Mouse (Mus musculus) hindbrain, embryonic 13.5 days (tissue): ENCODE measurements around the gene Usp7. TPM values are rescaled to one million over a fixed set of nuclear protein-coding genes. Genes with fewer than 3 reads are reported as not detected.
A peak's percentile ranks its signal among the peaks of the same experiment; 100 is the strongest.

Experiments used
- ATAC-seq: fragments of 200-750 bp; cut with Nextera tagmentation; 2 replicates; pipeline ENCODE4 v1.8.0; 2017; ENCODE audit warnings: moderate TSS enrichment; ENCODE audit not compliant: low FRiP score
- H3K27ac ChIP-seq: fragments of 300-500 bp; sonication (generic); 2 replicates; pipeline ENCODE4 v1.5.1; 2015; ENCODE audit warnings: inconsistent platforms, mild to moderate bottlenecking, moderate library complexity
- H3K27me3 ChIP-seq: fragments of 300-500 bp; sonication (generic); 2 replicates; pipeline ENCODE4 v1.6.1; 2015; ENCODE audit warnings: mild to moderate bottlenecking, inconsistent platforms
- H3K36me3 ChIP-seq: fragments of 300-500 bp; sonication (generic); 2 replicates; pipeline ENCODE4 v1.6.1; 2015; ENCODE audit warnings: mild to moderate bottlenecking, inconsistent platforms
- H3K4me1 ChIP-seq: fragments of 300-500 bp; sonication (generic); replicated peaks from 2 replicates; pipeline ENCODE4 v1.6.1; 2015; ENCODE audit warnings: inconsistent platforms
- H3K4me2 ChIP-seq: fragments of 300-500 bp; sonication (generic); 2 replicates; pipeline ENCODE4 v1.6.1; 2015; ENCODE audit warnings: inconsistent platforms, mild to moderate bottlenecking, moderate library complexity
- H3K4me3 ChIP-seq: fragments of 300-500 bp; sonication (generic); 2 replicates; pipeline ENCODE4 v1.5.1; 2015; ENCODE audit warnings: mild to moderate bottlenecking, inconsistent platforms
- H3K9ac ChIP-seq: fragments of 300-500 bp; sonication (generic); 2 replicates; pipeline ENCODE4 v1.6.1; 2015; ENCODE audit warnings: mild to moderate bottlenecking, inconsistent platforms
- H3K9me3 ChIP-seq: fragments of 300-500 bp; sonication (generic); 2 replicates; pipeline ENCODE4 v1.6.1; 2016; ENCODE audit warnings: inconsistent platforms
- WGBS: fragments of 180-500 bp; shearing (Covaris S2); methylation state at CpG from one replicate; pipeline ENCODE4 v1.1.7; 2015; 5-methylcytosine and 5-hydroxymethylcytosine counted together
- polyA plus RNA-seq: library from polyadenylated mRNA; unstranded; fragments of >200 nt; fragmentation: Nextera tagmentation; extraction: Ambion mirVana; gene quantifications from 2 replicates; pipeline ENCODE4 v1.2.1, GENCODE M21; 2015

The Usp7 gene
- polyA plus RNA-seq, 1 experiment from 2014 or later, result 34.1 TPM

- Histone ChIP-seq H3K36me3 (no peaks in the 10 kb centered on the region), H3K27ac (no peak overlapping the region), H3K27me3 (peaks cover 8% of the 10 kb centered on the region), H3K9me3 (no peaks in the 10 kb centered on the region), H3K4me2 (no peak overlapping the region), H3K4me1 (peaks cover 18% of the 10 kb centered on the region), H3K9ac (no peak overlapping the region), H3K4me3 (no peak overlapping the region)
- WGBS, result 2% methylated on average over 8 of the region's 8 CpGs
- ATAC-seq, result no peak
Measured at GRCm38 (mm10) chr16:8674165-8674564, 117.9 kb downstream of the Usp7 start.

GRCm38 (mm10) chr16:8673343-8673742 is 118.8 kb downstream of the Usp7 start:
- H3K4me1 ChIP-seq, result peaks cover 26% of the 10 kb centered on the region
- no peaks in the 10 kb centered on the region for H3K36me3 ChIP-seq
- H3K9ac ChIP-seq, result no peak overlapping the region
- WGBS, result 69% methylated on average over 6 of the region's 6 CpGs
- H3K9me3 ChIP-seq, result no peaks in the 10 kb centered on the region
- H3K27me3 ChIP-seq, result peaks cover 8% of the 10 kb centered on the region
- no peak overlapping the region for H3K27ac ChIP-seq
- H3K4me3 ChIP-seq, result no peak overlapping the region
- no peak for ATAC-seq
- H3K4me2 ChIP-seq, result no peak overlapping the region

- Histone ChIP-seq H3K36me3 (no peaks in the 10 kb centered on the region), H3K4me3 (no peak overlapping the region), H3K4me1 (peaks cover 31% of the 10 kb centered on the region)
Measured at GRCm38 (mm10) chr16:8672811-8673210, 119.3 kb downstream of the Usp7 start.

DNA sequence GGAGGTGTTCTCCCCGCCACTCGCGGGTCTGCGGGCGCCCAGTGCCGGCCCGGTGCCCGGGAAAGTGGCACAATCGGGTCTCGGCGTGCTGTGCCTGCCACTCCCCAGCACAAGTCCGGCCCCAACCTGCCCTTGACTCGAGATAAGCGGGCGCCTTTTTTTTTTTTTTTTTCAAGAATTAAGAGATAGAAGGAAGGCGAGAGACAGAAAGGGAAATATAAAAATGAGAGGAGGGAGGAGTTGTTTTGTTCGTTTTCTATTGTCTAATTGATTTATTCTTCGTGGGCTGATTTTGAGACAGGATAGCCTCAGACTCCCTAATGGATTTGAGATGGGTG is 119.8 kb downstream of the Usp7 start:
- ATAC-seq, result no peak
- H3K27me3 ChIP-seq, result peaks cover 8% of the 10 kb centered on the region
- no peaks in the 10 kb centered on the region for H3K9me3 ChIP-seq
- H3K4me1 ChIP-seq, result peaks cover 36% of the 10 kb centered on the region
- H3K9ac ChIP-seq, result peak overlapping the region; percentile 89
- WGBS, result under 1% methylated on average over 18 of the region's 18 CpGs
- H3K36me3 ChIP-seq, result no peaks in the 10 kb centered on the region
- peak overlapping the region; percentile 86 for H3K27ac ChIP-seq
- H3K4me3 ChIP-seq, result peak overlapping the region; percentile 87
- H3K4me2 ChIP-seq, result peak overlapping the region; percentile 88

More at GRCm38 (mm10) chr16:8672811-8673210, 119.3 kb downstream of the Usp7 start:
- no peak for ATAC-seq
- Histone ChIP-seq H3K9me3 (no peaks in the 10 kb centered on the region), H3K9ac (no peak overlapping the region), H3K4me2 (peak overlapping the region; percentile 88; the same call in 1 of the 2 replicates), H3K27ac (no peak overlapping the region), H3K27me3 (peaks cover 8% of the 10 kb centered on the region)

- Histone ChIP-seq H3K27me3 (peaks cover 8% of the 10 kb centered on the region), H3K4me3 (peak within 1 kb of the TSS; percentile 87), H3K4me1 (peaks cover 42% of the 10 kb centered on the region), H3K4me2 (peak within 1 kb of the TSS; percentile 88), H3K9ac (peak within 1 kb of the TSS; percentile 89), H3K9me3 (no peaks in the 10 kb centered on the region), H3K36me3 (no peaks in the 10 kb centered on the region), H3K27ac (peak within 1 kb of the TSS; percentile 86)
- under 1% methylated on average over 66 of the region's 67 CpGs for WGBS
- peak; percentile 91 for ATAC-seq
Measured at GRCm38 (mm10) chr16:8671551-8672349, 120.4 kb downstream of the Usp7 start, which contains the start of gene Carhsp1. Gene Carhsp1, minus strand, starts transcription at chr16:8672155.

DNA sequence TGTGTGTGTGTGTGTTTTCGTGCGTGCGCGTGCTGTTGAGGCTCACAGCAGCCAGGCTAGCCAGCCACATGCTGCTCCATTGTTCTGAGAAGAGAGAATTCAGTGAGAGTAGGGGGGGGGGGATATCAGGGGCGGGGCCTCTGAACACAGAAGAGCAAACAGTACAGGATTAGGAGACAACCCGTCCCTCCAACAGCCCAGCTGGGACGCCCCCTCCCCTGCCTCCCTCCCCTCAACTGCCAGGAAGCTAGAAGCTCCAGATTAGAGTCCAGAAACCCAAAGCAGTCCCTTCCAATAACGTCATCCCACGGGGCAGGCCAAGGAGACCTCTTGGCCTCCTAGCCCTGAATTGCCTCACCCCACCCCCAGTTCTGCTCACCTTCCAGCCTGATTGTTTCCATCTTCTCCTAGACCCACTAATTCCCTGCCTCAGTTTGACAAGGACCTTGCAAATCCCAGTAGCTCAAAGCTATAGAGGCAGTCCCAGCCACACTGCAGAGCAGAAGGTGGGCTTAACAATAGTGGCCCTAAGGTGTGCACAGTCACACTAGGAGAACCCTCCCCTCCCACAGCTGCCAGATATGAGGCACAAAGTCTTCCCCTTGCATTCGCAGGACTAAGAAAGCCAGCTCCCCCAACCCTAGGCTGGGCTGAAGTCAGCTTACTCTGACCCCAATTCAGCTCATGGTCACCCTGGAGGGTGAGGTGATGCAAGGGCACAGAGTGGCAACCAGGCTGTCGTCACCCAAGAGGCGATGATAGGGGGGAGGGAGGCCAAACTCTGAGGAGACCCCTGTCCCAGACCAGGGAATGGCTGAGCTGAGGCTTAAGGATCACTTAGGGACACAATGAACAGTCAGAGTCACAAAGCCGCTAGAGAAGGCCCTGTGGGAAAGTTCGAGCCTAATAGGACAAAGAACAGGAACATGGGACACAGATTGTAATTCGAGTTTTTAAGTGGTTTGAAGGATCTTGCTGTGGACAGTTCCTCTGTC is 121.8 kb downstream of the Usp7 start:
- peak overlapping the region; percentile 89 for H3K9ac ChIP-seq
- peak; percentile 49 for ATAC-seq
- H3K4me1 ChIP-seq, result peaks cover 55% of the 10 kb centered on the region
- H3K9me3 ChIP-seq, result no peaks in the 10 kb centered on the region
- H3K4me3 ChIP-seq, result peak overlapping the region; percentile 87
- peaks cover 8% of the 10 kb centered on the region for H3K27me3 ChIP-seq
- peak overlapping the region; percentile 88 for H3K4me2 ChIP-seq
- WGBS, result 6% methylated on average over 13 of the region's 15 CpGs
- H3K27ac ChIP-seq, result peak overlapping the region; percentile 86
- H3K36me3 ChIP-seq, result peaks cover 10% of the 10 kb centered on the region

- no peaks in the 10 kb centered on the region for H3K9me3 ChIP-seq
- WGBS, result 43% methylated on average over 5 of the region's 5 CpGs
- peak overlapping the region; percentile 87 for H3K4me3 ChIP-seq
- peaks cover 12% of the 10 kb centered on the region for H3K36me3 ChIP-seq
- peak overlapping the region; percentile 86 for H3K27ac ChIP-seq
- ATAC-seq, result no peak
- peaks cover 8% of the 10 kb centered on the region for H3K27me3 ChIP-seq
- H3K9ac ChIP-seq, result peak overlapping the region; percentile 89
- H3K4me1 ChIP-seq, result peaks cover 64% of the 10 kb centered on the region
- H3K4me2 ChIP-seq, result peak overlapping the region; percentile 88
Measured at GRCm38 (mm10) chr16:8669432-8669831, 122.7 kb downstream of the Usp7 start.

GRCm38 (mm10) chr16:8668386-8668785 is 123.7 kb downstream of the Usp7 start:
- peak overlapping the region; percentile 86; the same call in 1 of the 2 replicates for H3K27ac ChIP-seq
- peaks cover 75% of the 10 kb centered on the region for H3K4me1 ChIP-seq
- H3K9ac ChIP-seq, result peak overlapping the region; percentile 89; the same call in 1 of the 2 replicates
- 42% methylated on average over 2 of the region's 2 CpGs for WGBS
- no peak for ATAC-seq
- peaks cover 21% of the 10 kb centered on the region for H3K36me3 ChIP-seq
- H3K4me2 ChIP-seq, result peak overlapping the region; percentile 88
- H3K27me3 ChIP-seq, result peaks cover under 1% of the 10 kb centered on the region
- no peaks in the 10 kb centered on the region for H3K9me3 ChIP-seq
- H3K4me3 ChIP-seq, result no peak overlapping the region

DNA sequence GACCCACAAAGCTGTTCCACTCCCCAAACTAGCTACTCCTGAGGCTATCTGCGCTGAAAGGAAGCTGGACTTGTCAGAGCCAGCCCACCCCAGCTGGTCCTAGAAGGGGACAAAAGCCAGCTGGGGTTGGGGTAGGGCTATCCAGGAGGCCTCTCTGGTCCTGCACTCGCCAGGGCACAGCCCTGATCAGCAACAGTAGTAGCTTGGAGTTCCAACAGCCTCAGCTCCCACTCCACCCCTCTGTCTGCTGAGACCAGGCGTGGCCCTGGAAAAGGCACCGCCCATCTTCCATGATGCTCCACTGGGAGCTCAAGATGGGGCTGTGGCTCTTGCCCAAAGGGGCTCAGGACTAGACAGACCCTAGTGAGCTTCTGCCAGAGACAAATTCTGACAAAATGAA is 124.3 kb downstream of the Usp7 start:
- Histone ChIP-seq H3K4me2 (peak overlapping the region; percentile 88; the same call in 1 of the 2 replicates), H3K36me3 (peaks cover 27% of the 10 kb centered on the region), H3K27me3 (no peaks in the 10 kb centered on the region; the same call in 1 of the 2 replicates), H3K4me3 (no peak overlapping the region), H3K27ac (no peak overlapping the region), H3K9ac (peak overlapping the region; percentile 19; the same call in 1 of the 2 replicates), H3K9me3 (no peaks in the 10 kb centered on the region), H3K4me1 (peaks cover 80% of the 10 kb centered on the region)
- ATAC-seq, result no peak
- 75% methylated on average over 4 of the region's 4 CpGs for WGBS

- Histone ChIP-seq H3K4me2 (peak overlapping the region; percentile 88; the same call in 1 of the 2 replicates), H3K36me3 (peaks cover 33% of the 10 kb centered on the region), H3K9me3 (no peaks in the 10 kb centered on the region), H3K4me3 (no peak overlapping the region), H3K4me1 (peaks cover 80% of the 10 kb centered on the region), H3K9ac (peak overlapping the region; percentile 19; the same call in 1 of the 2 replicates), H3K27me3 (no peaks in the 10 kb centered on the region), H3K27ac (no peak overlapping the region)
- WGBS, result 87% methylated on average over 7 of the region's 7 CpGs
- ATAC-seq, result no peak
Measured at GRCm38 (mm10) chr16:8667261-8667660, 124.8 kb downstream of the Usp7 start.

DNA sequence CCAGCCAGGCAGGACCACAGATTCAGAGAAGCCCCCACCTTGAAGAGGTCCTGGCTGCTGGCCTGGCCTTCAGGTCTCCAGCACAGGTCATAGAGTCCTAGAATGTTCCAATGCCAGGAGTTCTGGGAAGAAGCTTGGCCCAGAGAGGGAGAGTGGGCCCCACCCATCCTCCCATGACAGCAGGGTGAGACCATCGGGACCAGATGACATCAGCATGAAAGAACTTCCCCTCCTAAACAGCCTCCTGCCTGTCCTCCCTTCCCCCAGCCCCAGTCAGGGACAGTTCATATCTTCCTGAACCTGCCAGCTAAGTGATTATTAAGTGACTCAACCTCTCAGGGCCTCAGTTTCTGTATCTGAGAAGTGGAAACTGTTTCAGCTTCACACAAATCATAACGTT is 125.7 kb downstream of the Usp7 start:
- H3K4me3 ChIP-seq, result no peak overlapping the region
- ATAC-seq, result no peak
- 70% methylated on average over 2 of the region's 2 CpGs for WGBS
- peaks cover 41% of the 10 kb centered on the region for H3K36me3 ChIP-seq
- no peak overlapping the region for H3K27ac ChIP-seq
- H3K4me2 ChIP-seq, result no peak overlapping the region
- no peaks in the 10 kb centered on the region for H3K27me3 ChIP-seq
- no peaks in the 10 kb centered on the region for H3K9me3 ChIP-seq
- peaks cover 80% of the 10 kb centered on the region for H3K4me1 ChIP-seq
- peak overlapping the region; percentile 5; the same call in 1 of the 2 replicates for H3K9ac ChIP-seq

- no peaks in the 10 kb centered on the region for H3K9me3 ChIP-seq
- no peak overlapping the region for H3K4me2 ChIP-seq
- no peak for ATAC-seq
- H3K4me3 ChIP-seq, result no peak overlapping the region
- H3K4me1 ChIP-seq, result peaks cover 73% of the 10 kb centered on the region
- peaks cover 50% of the 10 kb centered on the region for H3K36me3 ChIP-seq
- WGBS, result 86% methylated on average over 5 of the region's 5 CpGs
- no peaks in the 10 kb centered on the region for H3K27me3 ChIP-seq
- H3K27ac ChIP-seq, result no peak overlapping the region
- no peak overlapping the region for H3K9ac ChIP-seq
Measured at GRCm38 (mm10) chr16:8665367-8665766, 126.7 kb downstream of the Usp7 start.
